Mouse (Mus musculus): ENCODE data around the gene H2-Q7. TPM values are rescaled to one million over a fixed set of nuclear protein-coding genes. Genes with fewer than 3 reads are reported as not detected.
"Not testable (repeated sequence)": the region's sequence is repeated elsewhere in the genome, so short reads cannot be mapped to it uniquely, and the experiment has no call there.

H2-Q7 gene
- polyA plus RNA-seq, 1 experiment from 2014 or later: 16.0 TPM

DNA sequence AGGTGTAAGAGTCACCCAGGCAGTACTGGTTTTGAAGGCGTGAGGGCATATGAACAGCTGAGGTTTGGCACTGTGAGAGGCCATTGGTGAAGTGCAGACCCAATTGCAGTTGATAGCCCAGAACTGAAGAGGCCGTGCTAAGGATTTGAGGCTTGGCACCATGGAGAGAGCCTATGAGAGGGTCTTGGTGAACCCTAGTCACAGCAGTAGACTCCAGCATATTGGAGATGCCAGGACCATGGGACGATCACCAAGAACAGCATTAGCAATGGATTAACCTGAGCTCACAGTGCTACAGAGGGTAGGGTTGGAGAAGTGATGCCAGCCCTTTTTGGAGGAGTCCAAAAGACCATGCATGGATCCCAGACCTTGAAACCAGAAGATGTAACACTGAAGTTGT lies 6.8 kb upstream of the H2-Q7 start:
- H3K4me2 ChIP-seq (ENCODE audit: low read depth, low read length); H3K9me3 ChIP-seq (replicated peaks; ENCODE audit: control insufficient read depth, low read length); H3K27me3 ChIP-seq (ENCODE audit: control insufficient read depth, insufficient read depth, low read depth, low read length); H3K4me1 ChIP-seq (ENCODE audit: control insufficient read depth, low read depth, low read length); H3K9ac ChIP-seq (ENCODE audit: low read depth, low read length); H3K27ac ChIP-seq (ENCODE audit: low read length); ATAC-seq (ENCODE audit: low read depth); H3K36me3 ChIP-seq (ENCODE audit: control insufficient read depth, insufficient read depth); H3K4me3 ChIP-seq (ENCODE audit: low read depth, low read length): not testable (repeated sequence)
- 53% methylated on average over 3 of the region's 3 CpGs for WGBS (ENCODE audit: insufficient replicate concordance)

- not testable (repeated sequence) for H3K9ac ChIP-seq (ENCODE audit: low read depth, low read length); H3K9me3 ChIP-seq (replicated peaks; ENCODE audit: control insufficient read depth, low read length); H3K4me1 ChIP-seq (ENCODE audit: control insufficient read depth, low read depth, low read length); ATAC-seq (ENCODE audit: low read depth); H3K27ac ChIP-seq (ENCODE audit: low read length); H3K4me3 ChIP-seq (ENCODE audit: low read depth, low read length); H3K36me3 ChIP-seq (ENCODE audit: control insufficient read depth, insufficient read depth); H3K4me2 ChIP-seq (ENCODE audit: low read depth, low read length)
- WGBS (ENCODE audit: insufficient replicate concordance): 8% methylated on average over 8 of the region's 8 CpGs
- H3K27me3 ChIP-seq (ENCODE audit: control insufficient read depth, insufficient read depth, low read depth, low read length): peaks cover 13% of the 10 kb centered on the region
Measured at GRCm38 (mm10) chr17:35434836-35435235, 4.1 kb upstream of the H2-Q7 start.

DNA sequence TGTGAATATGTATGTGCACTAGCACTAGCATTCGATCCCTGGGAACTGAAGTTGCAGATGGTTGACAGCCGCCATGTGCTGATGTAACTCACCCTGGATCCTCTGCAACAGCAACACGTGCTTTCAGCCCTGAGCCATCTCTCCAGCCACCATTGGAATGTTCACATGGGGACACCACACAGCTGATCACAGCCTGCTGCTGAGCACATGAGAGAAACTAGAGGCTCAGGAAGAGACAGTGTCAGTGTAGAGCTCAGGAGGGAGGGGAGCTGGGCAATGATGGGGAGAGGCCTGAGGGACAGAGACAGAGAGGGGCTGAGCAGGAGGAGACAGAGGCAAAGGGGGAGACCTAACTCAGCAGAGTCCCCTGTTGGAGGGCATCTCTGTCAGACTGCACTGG lies 3.4 kb upstream of the H2-Q7 start:
- not testable (repeated sequence) for H3K4me1 ChIP-seq (ENCODE audit: control insufficient read depth, low read depth, low read length); H3K27ac ChIP-seq (ENCODE audit: low read length); H3K4me2 ChIP-seq (ENCODE audit: low read depth, low read length); H3K9me3 ChIP-seq (replicated peaks; ENCODE audit: control insufficient read depth, low read length); H3K9ac ChIP-seq (ENCODE audit: low read depth, low read length); H3K36me3 ChIP-seq (ENCODE audit: control insufficient read depth, insufficient read depth); H3K4me3 ChIP-seq (ENCODE audit: low read depth, low read length); ATAC-seq (ENCODE audit: low read depth)
- WGBS (ENCODE audit: insufficient replicate concordance): 49% methylated on average over 3 of the region's 3 CpGs
- H3K27me3 ChIP-seq (ENCODE audit: control insufficient read depth, insufficient read depth, low read depth, low read length): peaks cover 19% of the 10 kb centered on the region

DNA sequence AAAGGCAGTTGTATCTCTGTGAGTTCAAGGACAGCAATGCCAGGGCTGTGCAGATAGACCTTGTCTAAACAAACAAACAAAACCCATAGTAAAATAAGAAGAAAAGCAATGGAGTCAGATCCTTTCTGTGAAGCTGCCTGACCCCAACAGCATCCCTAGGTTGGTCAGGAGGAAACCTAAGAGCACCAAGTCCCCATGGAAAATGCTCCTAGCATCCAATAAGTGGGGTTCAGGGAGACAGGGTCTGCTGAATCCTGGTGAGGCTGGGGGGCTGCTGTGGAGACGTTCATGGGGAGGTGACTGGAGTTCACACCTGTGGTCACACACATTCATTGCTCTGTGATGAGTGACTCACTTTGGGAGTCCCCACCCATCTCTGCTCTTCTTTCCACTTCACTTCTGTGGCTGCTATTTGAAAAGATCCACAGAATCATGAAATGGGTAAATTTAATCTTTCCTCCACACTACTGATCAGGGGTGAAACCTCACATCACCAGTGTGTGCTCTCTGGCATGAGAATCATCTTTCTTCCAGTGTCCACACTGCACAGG lies 1.5 kb upstream of the H2-Q7 start:
- H3K27ac ChIP-seq (ENCODE audit: low read length); H3K9me3 ChIP-seq (replicated peaks; ENCODE audit: control insufficient read depth, low read length); ATAC-seq (ENCODE audit: low read depth); H3K4me2 ChIP-seq (ENCODE audit: low read depth, low read length); H3K4me3 ChIP-seq (ENCODE audit: low read depth, low read length); H3K9ac ChIP-seq (ENCODE audit: low read depth, low read length); H3K36me3 ChIP-seq (ENCODE audit: control insufficient read depth, insufficient read depth); H3K4me1 ChIP-seq (ENCODE audit: control insufficient read depth, low read depth, low read length): not testable (repeated sequence)
- WGBS (ENCODE audit: insufficient replicate concordance): 46% methylated on average over 1 of the region's 1 CpGs
- peaks cover 19% of the 10 kb centered on the region for H3K27me3 ChIP-seq (ENCODE audit: control insufficient read depth, insufficient read depth, low read depth, low read length)

GRCm38 (mm10) chr17:35438395-35438794 lies 560 bp upstream of the H2-Q7 start:
- WGBS (ENCODE audit: insufficient replicate concordance): 29% methylated on average over 1 of the region's 3 CpGs
- H3K9ac ChIP-seq (ENCODE audit: low read depth, low read length); H3K4me3 ChIP-seq (ENCODE audit: low read depth, low read length); ATAC-seq (ENCODE audit: low read depth); H3K9me3 ChIP-seq (replicated peaks; ENCODE audit: control insufficient read depth, low read length); H3K4me2 ChIP-seq (ENCODE audit: low read depth, low read length); H3K27ac ChIP-seq (ENCODE audit: low read length); H3K36me3 ChIP-seq (ENCODE audit: control insufficient read depth, insufficient read depth); H3K4me1 ChIP-seq (ENCODE audit: control insufficient read depth, low read depth, low read length): not testable (repeated sequence)
- peaks cover 19% of the 10 kb centered on the region for H3K27me3 ChIP-seq (ENCODE audit: control insufficient read depth, insufficient read depth, low read depth, low read length)

GRCm38 (mm10) chr17:35439295-35439747 lies 366 bp downstream of the H2-Q7 start:
- H3K36me3 ChIP-seq (ENCODE audit: control insufficient read depth, insufficient read depth): not testable (repeated sequence)
- H3K9ac ChIP-seq (ENCODE audit: low read depth, low read length): 0 out of 2 replicates have a peak overlapping the region, but pooled peaks have one; percentile 28

DNA sequence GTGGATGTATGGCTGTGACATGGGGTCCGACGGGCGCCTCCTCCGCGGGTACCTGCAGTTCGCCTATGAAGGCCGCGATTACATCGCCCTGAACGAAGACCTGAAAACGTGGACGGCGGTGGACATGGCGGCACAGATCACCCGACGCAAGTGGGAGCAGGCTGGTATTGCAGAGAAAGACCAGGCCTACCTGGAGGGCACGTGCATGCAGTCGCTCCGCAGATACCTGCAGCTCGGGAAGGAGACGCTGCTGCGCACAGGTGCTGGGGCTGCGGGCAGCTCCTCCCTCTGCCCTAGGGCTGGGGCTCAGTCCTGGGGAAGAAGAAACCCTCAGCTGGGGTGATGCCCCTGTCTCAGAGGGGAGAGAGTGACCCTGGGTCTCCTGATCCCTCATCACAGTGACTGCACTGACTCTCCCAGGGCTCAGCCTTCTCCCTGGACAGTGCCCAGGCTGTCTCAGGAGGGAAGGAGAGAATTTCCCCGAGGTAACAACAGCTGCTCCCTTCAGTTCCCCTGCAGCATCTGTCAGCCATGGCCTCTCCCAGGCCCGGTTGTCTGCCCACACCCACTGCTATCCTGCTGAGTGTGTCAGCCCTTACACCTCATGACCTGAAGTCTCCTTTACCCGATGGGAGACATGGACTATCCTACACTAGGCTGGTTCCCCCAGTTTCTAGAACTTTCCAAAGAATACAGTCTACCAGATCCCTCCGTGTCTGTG lies 1.1 kb downstream of the H2-Q7 start:
- H3K4me2 ChIP-seq (ENCODE audit: low read depth, low read length); ATAC-seq (ENCODE audit: low read depth); H3K4me1 ChIP-seq (ENCODE audit: control insufficient read depth, low read depth, low read length); H3K9me3 ChIP-seq (replicated peaks; ENCODE audit: control insufficient read depth, low read length); H3K27ac ChIP-seq (ENCODE audit: low read length); H3K36me3 ChIP-seq (ENCODE audit: control insufficient read depth, insufficient read depth); H3K9ac ChIP-seq (ENCODE audit: low read depth, low read length); H3K4me3 ChIP-seq (ENCODE audit: low read depth, low read length): not testable (repeated sequence)
- 34% methylated on average over 23 of the region's 27 CpGs for WGBS (ENCODE audit: insufficient replicate concordance)
- peaks cover 19% of the 10 kb centered on the region for H3K27me3 ChIP-seq (ENCODE audit: control insufficient read depth, insufficient read depth, low read depth, low read length)

More at GRCm38 (mm10) chr17:35439295-35439747, 366 bp downstream of the H2-Q7 start:
- H3K9me3 ChIP-seq (replicated peaks; ENCODE audit: control insufficient read depth, low read length); H3K4me1 ChIP-seq (ENCODE audit: control insufficient read depth, low read depth, low read length); H3K27ac ChIP-seq (ENCODE audit: low read length): not testable (repeated sequence)
- 4% methylated on average over 40 of the region's 48 CpGs for WGBS (ENCODE audit: insufficient replicate concordance)
- peaks cover 19% of the 10 kb centered on the region for H3K27me3 ChIP-seq (ENCODE audit: control insufficient read depth, insufficient read depth, low read depth, low read length)
- ATAC-seq (ENCODE audit: low read depth): peak; percentile 27
- peak overlapping the region; percentile 64 for H3K4me2 ChIP-seq (ENCODE audit: low read depth, low read length)
- peak overlapping the region; percentile 38 for H3K4me3 ChIP-seq (ENCODE audit: low read depth, low read length)

DNA sequence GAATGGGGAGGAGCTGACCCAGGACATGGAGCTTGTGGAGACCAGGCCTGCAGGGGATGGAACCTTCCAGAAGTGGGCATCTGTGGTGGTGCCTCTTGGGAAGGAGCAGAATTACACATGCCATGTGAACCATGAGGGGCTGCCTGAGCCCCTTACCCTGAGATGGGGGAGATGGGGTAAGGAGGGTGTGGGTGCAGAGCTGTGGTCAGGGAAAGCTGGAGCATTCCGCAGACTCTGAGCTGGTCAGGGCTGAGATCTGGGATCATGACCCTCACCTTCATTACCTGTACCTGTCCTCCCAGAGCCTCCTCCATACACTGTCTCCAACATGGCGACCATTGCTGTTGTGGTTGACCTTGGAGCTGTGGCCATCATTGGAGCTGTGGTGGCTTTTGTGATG lies 3.4 kb downstream of the H2-Q7 start:
- not testable (repeated sequence) for H3K4me3 ChIP-seq (ENCODE audit: low read depth, low read length); ATAC-seq (ENCODE audit: low read depth)
- WGBS (ENCODE audit: insufficient replicate concordance): 62% methylated on average over 2 of the region's 2 CpGs

DNA sequence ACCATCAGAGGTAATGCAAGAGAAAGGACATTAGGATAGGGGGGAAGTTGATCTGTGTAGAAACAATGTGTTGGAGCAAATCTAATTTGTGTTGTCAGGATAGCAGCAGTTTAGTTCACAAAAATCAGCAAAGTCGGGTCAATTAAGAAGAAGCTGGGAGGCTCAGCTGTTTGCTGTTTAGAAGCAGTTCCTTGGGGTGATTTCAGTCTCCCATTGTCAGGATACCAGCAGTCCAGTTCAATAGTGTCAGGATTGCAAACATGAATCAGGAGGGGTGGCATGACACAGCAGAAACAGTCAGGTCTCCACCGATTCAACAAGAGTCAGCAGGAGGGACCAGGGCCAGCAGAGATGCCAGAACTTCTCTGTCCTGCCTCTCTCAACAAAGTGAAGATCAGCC lies 5.6 kb downstream of the H2-Q7 start:
- not testable (repeated sequence) for H3K9me3 ChIP-seq (replicated peaks; ENCODE audit: control insufficient read depth, low read length); H3K4me1 ChIP-seq (ENCODE audit: control insufficient read depth, low read depth, low read length); H3K4me2 ChIP-seq (ENCODE audit: low read depth, low read length); H3K27me3 ChIP-seq (ENCODE audit: control insufficient read depth, insufficient read depth, low read depth, low read length); H3K36me3 ChIP-seq (ENCODE audit: control insufficient read depth, insufficient read depth); H3K27ac ChIP-seq (ENCODE audit: low read length); H3K9ac ChIP-seq (ENCODE audit: low read depth, low read length); H3K4me3 ChIP-seq (ENCODE audit: low read depth, low read length); ATAC-seq (ENCODE audit: low read depth)
- 74% methylated on average over 2 of the region's 2 CpGs for WGBS (ENCODE audit: insufficient replicate concordance)

More for the DNA sequence above, 3.4 kb downstream of the H2-Q7 start:
- H3K27me3 ChIP-seq (ENCODE audit: control insufficient read depth, insufficient read depth, low read depth, low read length): peaks cover 19% of the 10 kb centered on the region
- not testable (repeated sequence) for H3K36me3 ChIP-seq (ENCODE audit: control insufficient read depth, insufficient read depth); H3K9ac ChIP-seq (ENCODE audit: low read depth, low read length); H3K4me2 ChIP-seq (ENCODE audit: low read depth, low read length); H3K4me1 ChIP-seq (ENCODE audit: control insufficient read depth, low read depth, low read length); H3K27ac ChIP-seq (ENCODE audit: low read length); H3K9me3 ChIP-seq (replicated peaks; ENCODE audit: control insufficient read depth, low read length)
